Mouse (Mus musculus): ENCODE data around the gene Fam19a1.

DNA sequence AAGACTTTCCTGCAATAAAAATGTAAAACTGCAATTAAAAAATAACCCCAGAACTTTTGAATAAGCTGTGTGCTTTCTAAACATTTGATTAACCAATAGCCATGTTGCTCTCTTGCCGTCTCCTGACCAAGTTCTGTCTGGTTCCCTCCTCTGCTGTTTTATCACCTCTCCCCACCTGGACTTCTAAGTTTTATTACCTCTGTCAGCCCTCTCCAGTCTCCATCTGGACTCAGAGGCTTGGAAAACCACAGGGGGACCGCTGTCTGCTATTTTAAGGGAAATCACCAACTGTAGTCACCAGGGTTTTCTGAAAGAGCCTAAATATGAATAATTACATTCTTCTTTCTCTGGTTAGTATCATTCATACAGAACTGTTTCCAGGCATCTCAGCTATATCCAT lies 322.6 kb downstream of the Fam19a1 start:
- TF ChIP-seq CTCF (IDR thresholded peaks at IDR 0.05; ENCODE audit: insufficient read depth, low read depth, low read length): no peak
- no peak for TF ChIP-seq POLR2A (IDR thresholded peaks at IDR 0.05; ENCODE audit: insufficient read depth, low read depth, low read length)

All from olfactory bulb, adult 2 months (tissue).